Comparison of ENCODE assay signal across 15 mouse cellular contexts in genomic region chrX:133660111-133660510, GRCm38 (mm10). TPM values are rescaled to one million over a fixed set of nuclear protein-coding genes. Genes with fewer than 3 reads are reported as not detected.
"Had no signal": no experiment of that assay in that cellular context is flagged by ENCODE, and none has a peak within 500 bp of the region (broad histone marks: within the 10 kb centered on the region; RNA-seq: fewer than 3 reads in every experiment).

No protein-coding gene starts in this region.

- H3K36me3 ChIP-seq: limb, embryonic 10.5 days; limb, embryonic 13.5 days; midbrain, embryonic 13.5 days had no signal

- DNase-seq: kidney, adult 9 months; kidney, postnatal 14 days; kidney, postnatal 4 days; layer of hippocampus, adult 9-11 months; liver, postnatal 0 days; lung, embryonic 14.5 days; thymus, adult 18-20 months; thymus, postnatal 4 days had no signal

- H3K4me3 ChIP-seq: layer of hippocampus, adult 2 months; limb, embryonic 10.5 days; limb, embryonic 13.5 days; midbrain, embryonic 13.5 days had no signal

RNA-seq across cellular contexts. Expression of gene Pcdh19, which starts 28.7 kb away (rescaled TPM):
- total RNA-seq: megakaryocyte, adult 5-6 weeks; monocyte, adult 5-6 weeks had no signal
- polyA plus RNA-seq: macrophage had no signal
